Mouse (Mus musculus) limb, embryonic 12.5 days (tissue): ENCODE data around the gene Rbm17. TPM values are rescaled to one million over a fixed set of nuclear protein-coding genes. Genes with fewer than 3 reads are reported as not detected.
"Not testable (repeated sequence)": the region's sequence is repeated elsewhere in the genome, so short reads cannot be mapped to it uniquely, and the experiment has no call there.

Experiments used
- ATAC-seq: fragments of 200-750 bp; cut with Nextera tagmentation; 2 replicates; pipeline ENCODE4 v1.8.0; 2017; ENCODE audit warnings: low read depth, moderate TSS enrichment; ENCODE audit not compliant: insufficient number of reproducible peaks, insufficient read depth, low FRiP score, low TSS enrichment
- H3K27ac ChIP-seq: fragments of 300-500 bp; sonication (generic); 2 replicates; pipeline ENCODE4 v1.5.1; 2016; ENCODE audit warnings: mild to moderate bottlenecking, moderate library complexity
- H3K27me3 ChIP-seq: fragments of 300-500 bp; sonication (generic); 2 replicates; pipeline ENCODE4 v1.6.1; 2016; ENCODE audit warnings: mild to moderate bottlenecking, moderate library complexity
- H3K36me3 ChIP-seq: fragments of 300-500 bp; sonication (generic); 2 replicates; pipeline ENCODE4 v1.6.1; 2016; ENCODE audit warnings: mild to moderate bottlenecking, moderate library complexity
- H3K4me1 ChIP-seq: fragments of 300-500 bp; sonication (generic); replicated peaks from 2 replicates; pipeline ENCODE4 v1.6.1; 2016
- H3K4me2 ChIP-seq: fragments of 300-500 bp; sonication (generic); 2 replicates; pipeline ENCODE4 v1.6.1; 2016; ENCODE audit warnings: mild to moderate bottlenecking, moderate library complexity
- H3K4me3 ChIP-seq: fragments of 300-500 bp; sonication (generic); replicated peaks from 2 replicates; pipeline ENCODE4 v1.5.1; 2016; ENCODE audit warnings: mild to moderate bottlenecking
- H3K9ac ChIP-seq: fragments of 300-500 bp; sonication (generic); replicated peaks from 2 replicates; pipeline ENCODE4 v1.6.1; 2016; ENCODE audit warnings: mild to moderate bottlenecking, moderate library complexity
- H3K9me3 ChIP-seq: fragments of 300-500 bp; sonication (generic); 2 replicates; pipeline ENCODE4 v1.6.1; 2016; ENCODE audit warnings: mild to moderate bottlenecking, moderate library complexity
- WGBS: fragments of 180-500 bp; shearing (Covaris S2); methylation state at CpG from one replicate; pipeline ENCODE4 v1.1.7; 2016; 5-methylcytosine and 5-hydroxymethylcytosine counted together
- polyA plus RNA-seq: library from polyadenylated mRNA; unstranded; fragments of >200 nt; fragmentation: Nextera tagmentation; extraction: Ambion mirVana; gene quantifications from 2 replicates; pipeline ENCODE4 v1.2.1, GENCODE M21; 2016

Rbm17 gene
- polyA plus RNA-seq, 1 experiment from 2014 or later: 189 TPM

DNA sequence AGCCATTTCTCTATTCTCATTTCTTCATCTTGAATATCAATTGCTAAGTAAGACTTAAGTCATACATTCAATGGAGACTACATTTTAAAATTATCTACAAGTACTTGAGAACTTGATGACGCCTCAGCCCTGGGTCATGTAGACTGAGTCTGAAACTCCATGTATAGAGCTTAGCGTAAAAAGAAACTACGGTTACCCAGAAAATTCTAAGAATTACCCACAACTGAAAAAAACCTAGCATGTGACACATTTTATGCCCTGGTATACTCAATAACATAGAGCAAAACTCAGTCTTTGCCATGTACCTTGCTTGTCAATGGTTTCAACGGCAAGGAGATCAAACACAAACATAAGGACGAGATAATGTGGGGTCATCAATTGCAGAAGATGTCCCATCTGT, 21.9 kb upstream of the Rbm17 start, which contains the start of gene Gm17490:
Gm17490 (minus strand) TSS at position 375 of the 400 bp plus-strand sequence.
- Histone ChIP-seq H3K9me3 (no peaks in the 10 kb centered on the region), H3K9ac (no peak within 1 kb of the TSS), H3K4me1 (no peaks in the 10 kb centered on the region), H3K4me3 (no peak within 1 kb of the TSS), H3K36me3 (no peaks in the 10 kb centered on the region), H3K4me2 (no peak within 1 kb of the TSS), H3K27me3 (no peaks in the 10 kb centered on the region), H3K27ac (no peak within 1 kb of the TSS)
- ATAC-seq: no peak
- 90% methylated on average over 5 of the region's 5 CpGs for WGBS

DNA sequence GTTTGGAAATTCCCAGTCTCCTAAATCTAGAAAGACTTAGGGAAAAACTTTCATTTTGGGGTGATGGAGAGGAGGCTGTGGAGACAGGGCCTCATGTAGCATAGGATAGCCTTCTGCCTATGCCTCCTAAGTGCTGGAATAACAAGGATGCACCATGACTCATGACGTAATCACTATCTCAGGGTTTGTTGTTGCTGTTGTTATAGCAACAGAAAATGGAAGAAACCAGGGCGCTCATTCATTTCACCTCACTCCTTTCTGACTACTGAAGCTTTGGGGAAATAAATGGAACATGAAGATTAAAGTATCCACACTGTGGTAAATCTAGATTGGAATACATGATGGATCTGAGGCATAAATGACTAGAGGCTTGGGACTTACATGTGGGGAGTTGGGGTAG, 19.8 kb upstream of the Rbm17 start:
- Histone ChIP-seq H3K4me3 (no peak overlapping the region), H3K36me3 (no peaks in the 10 kb centered on the region), H3K27me3 (no peaks in the 10 kb centered on the region), H3K9me3 (no peaks in the 10 kb centered on the region), H3K4me1 (no peaks in the 10 kb centered on the region), H3K4me2 (no peak overlapping the region), H3K27ac (no peak overlapping the region), H3K9ac (no peak overlapping the region)
- WGBS: 92% methylated on average over 2 of the region's 2 CpGs
- no peak for ATAC-seq

DNA sequence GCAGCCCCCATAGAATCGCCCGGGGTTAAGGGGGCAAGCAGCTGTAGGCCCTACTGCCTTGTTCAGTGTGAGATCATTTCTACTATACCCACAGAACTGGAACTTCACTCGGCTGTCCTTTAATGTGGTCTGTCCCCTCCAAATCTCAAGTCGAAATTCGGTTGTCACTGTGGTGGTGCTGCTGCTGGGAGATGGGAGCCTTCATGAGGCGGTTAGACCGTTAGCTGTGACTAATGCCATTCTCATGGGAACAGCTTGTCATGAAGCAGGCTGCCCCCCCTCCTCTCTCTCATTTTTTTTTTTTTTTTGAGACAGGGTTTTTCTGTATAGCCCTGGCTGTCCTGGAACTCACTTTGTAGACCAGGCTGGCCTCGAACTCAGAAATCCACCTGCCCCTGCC, 19.2 kb upstream of the Rbm17 start:
- Histone ChIP-seq H3K27me3 (no peaks in the 10 kb centered on the region), H3K27ac (no peak overlapping the region), H3K36me3 (no peaks in the 10 kb centered on the region), H3K4me3 (no peak overlapping the region), H3K4me2 (no peak overlapping the region), H3K4me1 (no peaks in the 10 kb centered on the region), H3K9me3 (no peaks in the 10 kb centered on the region), H3K9ac (no peak overlapping the region)
- WGBS: 86% methylated on average over 8 of the region's 8 CpGs
- no peak for ATAC-seq

DNA sequence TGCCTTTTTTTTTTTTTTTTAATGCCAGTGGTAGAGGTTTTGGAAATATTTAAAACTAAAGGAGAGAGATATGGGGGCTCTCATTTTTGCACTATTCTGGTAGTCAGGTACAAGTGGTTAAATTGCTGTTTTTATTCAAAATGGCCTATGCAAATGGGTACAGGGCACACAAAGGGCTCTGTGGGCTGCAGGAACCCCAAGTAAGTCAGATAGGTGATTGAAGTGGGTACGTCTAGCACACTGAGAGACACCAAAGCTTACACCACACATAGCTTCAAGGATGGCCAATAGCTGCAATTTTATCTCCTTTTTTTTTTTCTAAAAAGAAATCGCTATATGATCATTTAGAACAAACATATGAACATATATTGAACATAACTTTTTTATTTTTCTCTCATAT, 15.6 kb upstream of the Rbm17 start:
- no peak overlapping the region for H3K9ac ChIP-seq
- H3K4me1 ChIP-seq: no peaks in the 10 kb centered on the region
- no peaks in the 10 kb centered on the region for H3K27me3 ChIP-seq
- no peak for ATAC-seq
- no peaks in the 10 kb centered on the region for H3K36me3 ChIP-seq
- H3K27ac ChIP-seq: no peak overlapping the region
- WGBS: 78% methylated on average over 2 of the region's 2 CpGs
- H3K9me3 ChIP-seq: peaks cover 6% of the 10 kb centered on the region
- H3K4me2 ChIP-seq: no peak overlapping the region
- H3K4me3 ChIP-seq: no peak overlapping the region

DNA sequence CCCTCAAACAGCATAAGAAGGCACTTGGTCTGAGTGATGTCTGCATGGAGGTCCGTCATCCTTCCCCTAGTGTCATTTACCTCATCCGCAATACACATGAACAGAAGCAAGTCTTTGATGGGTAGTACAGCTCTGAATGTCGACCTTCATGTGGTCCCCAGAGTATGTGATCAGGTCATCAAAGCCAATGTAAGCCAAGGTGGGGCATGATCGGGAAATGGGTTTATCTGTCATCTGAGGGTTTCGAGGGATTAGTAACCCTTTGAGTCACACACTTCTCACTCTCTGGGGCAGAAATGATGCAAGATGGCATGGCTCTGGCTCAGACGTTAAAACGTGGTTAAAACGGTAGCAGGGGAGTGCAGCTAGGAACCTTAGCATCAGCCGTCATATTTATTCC, 12.9 kb upstream of the Rbm17 start:
- Histone ChIP-seq H3K27ac (no peak overlapping the region), H3K9ac (no peak overlapping the region), H3K9me3 (peaks cover 6% of the 10 kb centered on the region), H3K27me3 (no peaks in the 10 kb centered on the region), H3K4me3 (no peak overlapping the region), H3K36me3 (no peaks in the 10 kb centered on the region), H3K4me2 (no peak overlapping the region), H3K4me1 (no peaks in the 10 kb centered on the region)
- ATAC-seq: no peak
- 89% methylated on average over 9 of the region's 9 CpGs for WGBS

DNA sequence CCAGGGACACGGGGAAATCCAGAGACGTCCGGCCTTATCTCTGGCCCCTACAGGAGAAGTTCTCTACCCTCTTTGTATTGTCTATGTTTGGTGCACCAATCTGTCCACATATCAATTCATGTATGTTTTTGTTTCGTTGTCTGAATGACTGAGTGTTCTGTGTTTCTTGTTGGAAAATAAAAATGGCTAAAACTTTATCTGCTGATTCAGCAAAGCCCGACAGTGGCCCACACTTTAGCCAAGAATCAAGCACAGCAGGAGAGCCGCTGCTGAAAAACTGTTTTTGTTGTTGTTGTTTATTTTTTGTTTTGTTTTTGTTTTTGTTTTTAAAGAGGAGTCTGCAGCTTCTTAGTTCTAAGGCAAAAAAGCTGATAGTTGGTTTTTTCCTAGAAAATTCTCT, 9.0 kb upstream of the Rbm17 start:
- H3K27me3 ChIP-seq: not testable (repeated sequence)
- 87% methylated on average over 6 of the region's 6 CpGs for WGBS

DNA sequence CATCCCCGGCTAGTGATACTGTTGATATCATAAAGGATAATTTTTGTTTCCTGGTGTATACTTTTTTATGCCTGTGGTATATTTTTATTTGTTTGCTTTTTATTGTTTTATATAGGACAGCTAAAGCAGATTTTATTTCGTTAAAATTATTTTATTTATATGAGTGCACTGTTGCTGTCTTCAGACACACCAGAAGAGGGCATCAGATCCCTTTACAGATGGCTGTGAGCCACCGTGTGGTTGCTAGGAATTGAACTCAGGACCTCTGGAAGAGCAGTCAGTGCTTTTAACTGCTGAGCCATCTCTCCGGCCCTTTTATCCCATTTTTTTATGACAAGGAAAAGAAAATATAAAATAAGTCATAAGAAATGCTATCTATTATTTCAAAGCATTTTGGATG, 2.8 kb upstream of the Rbm17 start:
- H3K27me3 ChIP-seq, H3K4me3 ChIP-seq, H3K4me1 ChIP-seq, H3K27ac ChIP-seq, ATAC-seq, H3K9me3 ChIP-seq, H3K4me2 ChIP-seq, H3K9ac ChIP-seq, H3K36me3 ChIP-seq: not testable (repeated sequence)
- WGBS: 77% methylated on average over 4 of the region's 4 CpGs

More for the DNA sequence above, 9.0 kb upstream of the Rbm17 start:
- H3K4me3 ChIP-seq, H3K27ac ChIP-seq, ATAC-seq, H3K36me3 ChIP-seq, H3K4me1 ChIP-seq, H3K9ac ChIP-seq, H3K4me2 ChIP-seq, H3K9me3 ChIP-seq: not testable (repeated sequence)

DNA sequence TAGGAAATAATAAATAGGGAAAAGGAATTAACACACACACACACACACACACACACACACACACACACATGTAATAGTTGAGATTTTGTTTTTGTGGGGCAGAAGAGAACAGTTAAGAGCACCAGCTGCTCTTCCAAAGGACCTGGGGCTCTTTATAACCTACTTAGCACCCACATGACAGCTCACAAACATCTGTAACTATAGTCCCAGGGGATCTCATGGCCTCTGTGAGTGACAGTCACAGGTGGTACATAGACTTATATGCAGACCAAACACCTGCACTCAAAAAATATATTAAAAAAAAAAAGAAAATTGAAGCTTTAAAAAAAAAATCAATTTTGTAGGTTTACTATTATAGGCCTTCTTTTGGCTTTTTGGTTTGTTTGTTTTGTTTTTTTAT, 958 bp upstream of the Rbm17 start:
- ATAC-seq: no peak
- Histone ChIP-seq H3K4me2 (no peak overlapping the region), H3K4me3 (no peak overlapping the region), H3K27ac (no peak overlapping the region), H3K36me3 (peaks cover 9% of the 10 kb centered on the region), H3K27me3 (no peaks in the 10 kb centered on the region), H3K9me3 (no peaks in the 10 kb centered on the region), H3K9ac (no peak overlapping the region), H3K4me1 (peaks cover 10% of the 10 kb centered on the region)

DNA sequence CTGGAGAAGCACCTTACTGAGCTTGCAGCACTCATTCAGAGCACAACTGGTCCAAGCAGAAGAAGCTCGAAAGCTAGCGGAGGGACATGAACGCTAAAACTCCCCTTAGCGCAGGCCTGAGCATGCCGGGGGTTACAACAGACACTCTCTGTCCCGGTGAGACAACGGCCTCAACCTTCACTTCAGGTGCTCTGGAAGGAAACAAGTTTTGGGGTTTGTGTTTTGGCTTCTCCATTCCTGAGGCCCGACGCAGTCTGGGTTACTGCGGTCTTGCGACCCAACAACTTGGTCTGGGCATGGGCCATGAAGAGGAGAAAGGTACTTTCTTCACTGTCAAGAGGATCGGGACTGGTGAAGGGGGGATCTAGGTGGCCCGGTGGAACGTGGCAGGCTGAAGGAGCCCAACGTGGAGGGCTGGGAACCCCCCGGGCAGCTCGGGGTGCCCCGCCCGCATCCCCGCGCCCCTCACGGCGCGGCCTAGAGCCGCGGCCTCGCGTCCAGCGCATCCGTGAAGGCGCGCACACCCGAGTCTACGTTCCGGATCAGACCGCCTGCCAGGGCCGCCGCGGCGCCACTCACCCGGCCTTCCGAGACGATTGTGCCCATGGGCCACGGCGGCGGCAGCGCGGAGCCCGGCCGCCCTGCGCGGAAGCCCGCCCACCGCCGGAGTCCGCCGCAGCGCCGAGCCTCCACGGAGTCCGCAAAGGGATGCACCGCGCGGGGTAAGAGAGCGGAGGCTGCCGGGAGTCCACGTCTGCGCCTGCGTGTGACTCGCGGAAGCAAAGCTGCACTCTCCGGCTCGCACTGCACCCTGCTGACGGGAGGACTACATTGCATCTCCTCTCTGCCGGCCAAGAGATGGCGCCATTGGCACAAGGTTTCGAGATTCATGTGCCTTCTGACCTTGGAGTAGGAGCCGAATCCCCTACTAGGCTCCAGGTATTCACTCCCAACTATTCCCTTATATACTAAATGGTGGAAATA, 1.2 kb downstream of the Rbm17 start:
- Histone ChIP-seq H3K4me3 (peak overlapping the region; percentile 93), H3K4me2 (peak overlapping the region; percentile 90), H3K9me3 (no peaks in the 10 kb centered on the region), H3K4me1 (peaks cover 10% of the 10 kb centered on the region), H3K27ac (peak overlapping the region; percentile 80), H3K27me3 (no peaks in the 10 kb centered on the region), H3K36me3 (peaks cover 26% of the 10 kb centered on the region), H3K9ac (peak overlapping the region; percentile 98)
- WGBS: under 1% methylated on average over 76 of the region's 78 CpGs
- ATAC-seq: peak; percentile 97

DNA sequence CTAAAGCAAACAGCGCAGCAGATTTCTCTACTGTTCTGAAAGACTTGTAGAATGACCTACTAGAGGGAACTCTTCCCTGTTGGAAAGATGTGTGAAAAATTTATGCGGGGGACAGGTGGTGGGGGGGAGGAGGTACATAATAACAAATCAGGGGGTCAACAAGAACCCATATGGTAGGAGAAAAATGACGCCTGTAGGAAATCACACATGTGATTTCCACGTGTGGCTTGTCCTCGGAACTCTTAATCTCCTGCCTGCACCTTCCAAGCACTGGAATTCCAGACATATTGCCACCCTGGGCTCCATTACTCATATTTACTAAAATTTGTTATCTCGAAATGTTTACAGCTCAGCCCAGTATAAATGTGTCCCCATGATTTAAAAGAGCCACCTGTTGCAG, 2.2 kb downstream of the Rbm17 start:
- Histone ChIP-seq H3K36me3 (peaks cover 36% of the 10 kb centered on the region), H3K4me1 (peaks cover 10% of the 10 kb centered on the region), H3K9ac (peak overlapping the region; percentile 98), H3K4me3 (peak overlapping the region; percentile 93), H3K27ac (no peak overlapping the region), H3K27me3 (no peaks in the 10 kb centered on the region), H3K9me3 (no peaks in the 10 kb centered on the region), H3K4me2 (peak overlapping the region; percentile 90)
- 67% methylated on average over 6 of the region's 6 CpGs for WGBS
- no peak for ATAC-seq

DNA sequence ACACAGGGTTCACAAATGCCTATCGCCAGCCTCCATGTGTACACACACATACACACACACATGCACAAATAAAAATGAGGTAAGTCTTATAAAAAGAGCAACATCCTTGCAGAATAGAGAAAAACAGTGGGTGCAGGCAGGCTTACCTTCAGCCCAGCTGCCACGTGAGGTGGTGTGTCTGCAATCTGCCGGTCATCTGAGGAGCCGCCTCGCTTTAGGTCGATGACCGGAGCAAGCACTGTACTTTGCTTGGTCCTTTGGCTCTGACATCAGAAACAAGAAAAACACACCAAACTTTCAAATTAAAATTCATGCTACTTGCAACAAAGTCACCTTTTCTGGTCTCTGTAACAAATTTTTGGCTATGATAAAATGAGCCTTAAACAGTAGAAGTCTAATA, 6.0 kb downstream of the Rbm17 start:
- no peak overlapping the region for H3K4me3 ChIP-seq
- WGBS: 99% methylated on average over 7 of the region's 7 CpGs
- H3K4me2 ChIP-seq: no peak overlapping the region
- no peak for ATAC-seq
- no peaks in the 10 kb centered on the region for H3K27me3 ChIP-seq
- no peaks in the 10 kb centered on the region for H3K9me3 ChIP-seq
- no peak overlapping the region for H3K9ac ChIP-seq
- H3K4me1 ChIP-seq: peaks cover 10% of the 10 kb centered on the region
- H3K27ac ChIP-seq: no peak overlapping the region
- peaks cover 68% of the 10 kb centered on the region for H3K36me3 ChIP-seq

DNA sequence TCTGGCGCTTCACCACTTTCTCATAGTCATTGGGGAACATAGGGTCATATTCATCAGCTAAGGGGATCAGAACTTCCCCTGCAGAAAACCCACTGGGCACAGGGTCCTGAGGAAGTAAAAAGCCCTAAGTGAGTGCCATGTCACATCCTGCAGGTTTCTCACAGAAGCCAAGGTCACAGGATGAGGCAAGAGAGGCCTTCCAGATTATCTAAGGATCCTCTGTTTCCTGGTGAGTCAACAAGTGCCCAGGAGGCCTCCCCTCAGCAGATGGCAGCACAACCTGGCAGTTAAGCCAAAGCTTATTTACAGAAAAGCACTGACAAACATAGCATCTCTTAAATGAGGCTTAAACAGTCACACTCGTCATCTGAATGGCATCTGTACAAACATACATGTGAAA, 7.3 kb downstream of the Rbm17 start:
- H3K9ac ChIP-seq: no peak overlapping the region
- 87% methylated on average over 2 of the region's 2 CpGs for WGBS
- peaks cover 80% of the 10 kb centered on the region for H3K36me3 ChIP-seq
- no peak overlapping the region for H3K4me3 ChIP-seq
- no peaks in the 10 kb centered on the region for H3K27me3 ChIP-seq
- no peak overlapping the region for H3K27ac ChIP-seq
- no peaks in the 10 kb centered on the region for H3K9me3 ChIP-seq
- H3K4me2 ChIP-seq: no peak overlapping the region
- peaks cover 4% of the 10 kb centered on the region for H3K4me1 ChIP-seq
- ATAC-seq: no peak
